Mouse (Mus musculus): ENCODE measurements around the gene Pfdn6.

- no peak for TF ChIP-seq CTCF (IDR thresholded peaks at IDR 0.05; ENCODE audit: low read depth)
- no peak for TF ChIP-seq EP300 (optimal IDR thresholded peaks at IDR 0.05)
Measured at GRCm38 (mm10) chr17:33891357-33891756, 48.8 kb downstream of the Pfdn6 start.

All from stomach, postnatal 0 days (tissue).